Mouse (Mus musculus) monocyte, adult 59 days (primary cell): ENCODE data around the gene Cd96. TPM values are rescaled to one million over a fixed set of nuclear protein-coding genes. Genes with fewer than 3 reads are reported as not detected.

Source experiments
- total RNA-seq, 2 experiments: library from RNA; stranded (reverse); gene quantifications; one replicate each; pipeline ENCODE4 v1.2.4; 2023

The Cd96 gene
- 1 to 10 TPM in 1 of 2 experiments, under 1 TPM in 1; 0.39 to 1.0 TPM for total RNA-seq

GRCm38 (mm10) chr16:46120020-46120419 lies at the start of gene Cd96:
Gene Cd96, minus strand, starts transcription at chr16:46120251.

DNA sequence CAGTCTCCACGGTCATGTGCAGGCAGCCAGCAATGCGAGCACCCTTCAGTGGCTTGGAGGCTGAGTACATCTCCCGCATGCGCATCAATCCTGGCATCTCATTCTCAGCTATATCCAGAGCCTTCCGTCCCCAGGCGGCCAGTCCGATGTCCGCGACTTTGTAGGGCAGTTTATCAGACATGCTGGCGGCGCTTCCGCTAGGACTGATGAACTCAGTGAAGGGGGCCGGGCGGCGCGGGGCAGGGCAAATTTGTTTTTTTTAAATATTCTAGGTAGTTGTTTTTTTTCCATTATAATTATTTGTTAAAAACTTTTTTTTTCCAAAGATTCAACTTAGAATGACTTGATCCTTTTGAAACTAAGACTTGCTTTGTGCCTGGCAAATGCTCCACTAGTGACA lies 34.8 kb upstream of the Cd96 start, which contains the start of gene Gm4737:
Gene Gm4737 (minus strand): TSS at position 246 of the 400 bp plus-strand sequence.

GRCm38 (mm10) chr16:46010153-46010905 lies 109.7 kb downstream of the Cd96 start, which contains the start of gene Plcxd2:
Gene Plcxd2, minus strand, starts transcription at chr16:46010218.

Other genes with a start within 250 kb of the Cd96 start
- not detected for gene Phldb2, start 166.7 kb downstream of the Cd96 start, total RNA-seq
- 1 to 10 TPM in 1 of 2 experiments, under 1 TPM in 1; 1.00 to 1.3 TPM for gene Plcxd2, start 110.0 kb downstream of the Cd96 start, total RNA-seq
- 1 to 10 TPM; 4.2 to 7.7 TPM for gene Gm4737, start 34.8 kb upstream of the Cd96 start, total RNA-seq